Mouse (Mus musculus): ENCODE results near the gene Kl. TPM values are rescaled to one million over a fixed set of nuclear protein-coding genes. Genes with fewer than 3 reads are reported as not detected.

Gene Kl
- total RNA-seq, 2 experiments from 2014 or later = 0.62 to 11.5 TPM

DNA sequence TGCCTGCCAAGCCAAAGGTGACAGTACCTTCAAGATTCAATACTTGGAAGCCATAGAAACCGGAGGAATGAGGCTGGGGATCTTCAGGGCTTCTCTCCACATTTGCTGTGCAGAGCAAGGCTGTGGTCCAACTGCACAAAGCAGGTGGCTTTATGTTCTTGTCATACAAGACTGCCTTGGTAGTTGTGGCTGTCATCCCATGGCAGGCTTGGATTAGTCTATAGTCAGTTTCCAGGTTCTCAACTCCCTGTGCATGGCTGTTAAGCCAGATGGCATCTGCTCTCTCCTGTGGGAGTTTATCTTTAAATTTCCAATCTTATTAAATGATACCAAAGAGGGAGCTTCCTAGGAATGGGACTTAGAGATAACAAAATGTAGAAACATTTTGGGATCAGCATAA lies 9.2 kb downstream of the Kl start:
- no peak for DNase-seq (ENCODE audit: low spot score in 2 of 2)

DNA sequence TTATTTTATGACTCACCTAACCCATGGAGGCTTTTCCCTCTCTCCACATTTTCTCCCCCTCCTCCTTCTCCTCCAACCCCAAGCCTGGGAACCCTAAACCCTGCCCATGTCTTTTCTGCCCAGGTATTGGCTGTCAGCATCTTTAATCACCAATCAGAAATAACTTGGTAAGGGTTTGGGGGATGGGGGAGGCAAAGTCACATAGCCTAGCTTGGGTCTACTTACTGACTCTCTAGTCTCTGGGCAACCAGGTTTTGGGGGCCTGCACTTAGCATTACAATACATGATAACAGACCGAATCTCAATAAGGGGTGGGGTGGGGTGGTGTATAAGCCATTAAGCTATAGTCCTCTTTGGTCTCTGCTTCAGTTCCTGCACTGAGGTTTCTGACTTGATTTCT lies 10.3 kb downstream of the Kl start:
- no peak for DNase-seq (ENCODE audit: low spot score in 2 of 2)

DNA sequence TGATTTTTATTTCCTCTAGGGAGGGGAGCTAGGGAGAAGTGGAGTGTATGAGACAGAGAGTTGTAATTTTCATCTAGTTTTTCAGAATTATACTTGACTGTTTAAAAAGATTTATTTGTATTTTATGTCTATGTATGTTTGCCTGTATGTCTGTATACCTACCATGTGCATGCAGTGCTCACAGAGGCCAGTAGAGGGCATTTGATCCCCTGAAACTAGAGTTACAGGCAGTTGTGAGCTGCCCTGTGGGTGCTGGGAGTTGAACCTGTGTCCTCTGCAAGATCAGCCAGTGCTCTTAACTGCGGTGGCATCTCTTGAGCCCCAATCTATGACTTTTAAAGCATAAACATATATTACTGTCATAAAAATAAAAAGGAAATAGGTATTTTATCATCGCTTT lies 15.5 kb downstream of the Kl start:
- no peak for DNase-seq (ENCODE audit: low spot score in 2 of 2)

DNA sequence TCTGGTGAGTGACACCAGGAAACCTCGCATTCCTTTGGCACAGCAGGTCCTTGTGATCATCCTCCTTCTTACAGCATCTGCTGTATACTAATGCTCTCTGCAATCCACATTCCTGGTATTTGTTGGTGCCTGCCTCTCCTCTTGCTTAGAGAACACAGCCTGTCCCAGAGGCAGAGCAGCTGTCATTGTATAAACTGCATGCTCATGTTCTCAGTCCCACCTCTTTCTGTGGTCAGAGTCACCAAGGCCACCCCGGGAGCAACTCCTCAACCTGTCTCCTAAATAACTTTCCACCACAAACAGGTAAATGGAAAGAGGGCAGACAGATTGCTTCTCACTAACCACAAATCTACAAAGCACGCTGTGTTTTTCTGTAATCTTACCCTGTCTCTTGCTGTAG lies 18.1 kb downstream of the Kl start:
- no peak for DNase-seq (ENCODE audit: low spot score in 2 of 2)

DNA sequence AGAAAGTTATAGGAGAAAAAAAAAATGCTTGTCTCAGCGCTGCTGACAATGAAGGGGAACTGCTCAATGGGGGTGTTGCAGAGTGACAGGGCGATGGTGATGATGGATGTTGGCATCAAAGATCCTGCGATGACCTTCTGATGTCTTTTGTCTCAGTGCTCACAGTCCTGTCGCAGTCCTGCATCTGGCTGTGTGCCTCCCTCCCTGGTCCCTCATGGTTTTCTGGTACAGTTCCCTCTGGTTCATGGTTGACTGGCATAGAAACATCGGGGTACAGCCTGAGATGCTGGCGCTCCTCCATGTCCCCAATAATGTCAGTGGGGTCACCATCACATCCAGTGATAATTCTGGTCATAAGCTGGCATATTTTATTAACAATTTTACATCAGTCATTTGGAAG lies 18.7 kb downstream of the Kl start:
- DNase-seq (ENCODE audit: low spot score in 2 of 2) = no peak

DNA sequence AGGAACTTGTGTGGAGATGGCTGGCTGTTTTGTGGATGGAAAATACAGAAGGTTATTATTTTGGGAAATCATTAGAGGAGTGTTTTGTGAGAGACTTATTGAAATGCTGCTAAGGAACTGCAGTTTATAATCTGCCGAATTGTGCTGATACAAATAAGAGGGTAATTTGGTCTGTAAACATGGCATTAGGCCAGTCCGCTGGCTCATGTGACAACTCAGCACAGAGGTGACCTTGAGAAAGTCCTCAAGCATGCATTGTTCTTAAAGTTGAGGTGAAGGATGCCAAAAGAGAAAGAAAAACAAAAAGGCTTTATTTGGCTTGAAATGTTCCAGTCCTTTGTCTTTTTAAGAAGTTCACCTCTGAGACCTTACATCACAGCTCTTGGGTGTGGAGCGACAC lies 21.8 kb downstream of the Kl start:
- DNase-seq (ENCODE audit: low spot score in 2 of 2) = no peak

DNA sequence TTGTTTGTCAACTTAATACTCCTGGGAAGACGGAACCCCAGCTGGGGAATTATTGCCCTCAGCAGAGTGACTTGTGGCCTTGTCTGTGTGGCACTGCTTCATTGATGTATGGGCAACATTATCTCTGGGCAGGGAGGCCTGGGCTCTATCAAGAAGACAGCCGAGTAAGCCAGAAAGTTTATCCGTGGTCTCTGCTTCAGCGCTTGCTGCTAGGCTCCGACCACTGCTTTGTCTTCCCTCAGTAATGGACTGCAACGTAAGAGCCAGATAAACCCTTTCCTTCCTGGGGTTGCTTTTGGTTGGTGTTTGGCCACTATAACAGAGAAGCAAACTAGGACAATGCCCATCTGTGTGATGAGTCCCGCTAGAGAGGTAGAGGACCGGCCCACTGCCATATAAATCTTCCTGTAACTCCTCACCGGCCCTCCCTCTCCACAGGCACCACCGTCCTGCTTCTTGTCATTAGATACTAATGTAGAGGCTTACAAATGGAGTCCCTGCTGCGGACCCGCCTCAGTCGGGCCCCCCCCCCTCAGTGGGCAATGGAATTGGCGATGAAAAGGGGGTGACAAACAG lies 25.1 kb downstream of the Kl start:
- no peak for DNase-seq (ENCODE audit: low spot score in 2 of 2)

DNA sequence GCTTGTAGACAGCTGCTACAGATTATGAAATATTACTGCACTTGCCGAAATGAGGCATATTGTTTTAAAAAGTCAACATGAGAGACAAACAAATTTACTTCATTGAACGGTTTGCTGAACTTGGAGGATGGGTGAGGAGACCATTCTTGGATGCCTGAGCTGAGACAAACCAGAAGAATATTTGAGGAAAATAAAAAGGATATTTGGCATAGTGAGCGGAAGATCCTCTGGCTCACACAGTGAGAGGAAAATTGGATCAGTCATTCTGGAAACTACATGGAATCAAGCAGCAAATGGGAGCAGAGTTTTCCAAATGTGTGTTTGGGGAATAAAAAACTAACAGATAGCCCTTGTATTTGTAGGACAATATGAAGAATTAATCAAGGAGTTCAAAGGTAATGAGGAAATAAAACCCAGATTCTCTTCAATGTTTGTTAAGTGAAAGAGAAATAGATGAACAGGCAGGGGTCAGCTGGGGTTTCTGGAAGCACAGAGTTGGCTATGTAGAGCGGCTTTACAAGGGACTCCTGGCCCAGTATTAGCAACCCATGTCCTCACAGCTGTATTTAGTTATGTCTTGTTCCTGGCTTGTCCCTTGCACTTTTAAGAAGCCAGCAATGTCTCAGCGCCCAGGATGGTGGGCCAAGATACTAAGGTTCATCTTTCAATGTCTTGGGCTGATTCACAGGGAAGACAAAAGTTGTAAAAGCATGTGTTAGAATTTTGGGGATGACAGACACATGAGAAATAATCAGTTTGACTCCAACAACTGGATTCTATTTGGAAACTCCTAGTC lies 27.1 kb downstream of the Kl start:
- no peak for DNase-seq (ENCODE audit: low spot score in 2 of 2)

DNA sequence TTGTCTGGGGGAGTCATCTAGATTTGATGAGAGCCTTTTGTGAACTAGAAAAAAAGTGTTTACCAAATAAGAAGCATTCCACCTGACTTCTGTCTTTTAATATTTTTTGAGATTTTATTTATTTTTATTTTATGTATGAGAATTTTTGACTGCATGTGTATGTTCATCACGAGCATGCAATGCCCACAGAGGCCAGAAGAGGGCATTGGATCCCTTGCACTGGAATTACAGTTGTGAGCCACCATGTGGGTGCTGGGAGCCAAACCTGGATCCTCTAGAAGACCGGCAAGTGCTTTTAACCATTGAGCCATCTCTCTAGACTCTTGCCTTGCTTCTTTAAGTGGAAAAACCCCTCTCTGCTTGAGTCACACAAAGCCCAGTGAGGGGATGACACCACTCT lies 29.7 kb downstream of the Kl start:
- no peak for DNase-seq (ENCODE audit: low spot score in 2 of 2)

DNA sequence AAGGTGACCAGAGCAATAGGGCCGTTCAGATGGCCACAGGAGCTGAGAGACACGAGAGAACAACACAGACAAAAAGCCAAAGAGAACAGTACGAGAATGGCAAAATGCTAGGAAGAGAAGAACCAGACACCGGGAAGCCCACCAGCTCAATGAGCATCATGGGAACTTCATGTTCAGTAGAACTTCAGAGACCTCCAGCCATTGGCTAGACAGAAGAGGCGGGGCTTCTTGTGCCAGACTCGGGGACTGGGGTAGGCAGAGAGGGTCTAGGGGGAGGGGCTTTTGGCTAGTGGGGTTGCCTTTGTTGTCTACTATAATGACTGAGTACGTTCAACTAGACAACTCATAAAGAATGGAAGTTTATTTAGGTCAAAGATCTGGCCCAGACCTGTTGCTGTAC lies 41.7 kb downstream of the Kl start:
- no peak for DNase-seq (ENCODE audit: low spot score in 2 of 2)

DNA sequence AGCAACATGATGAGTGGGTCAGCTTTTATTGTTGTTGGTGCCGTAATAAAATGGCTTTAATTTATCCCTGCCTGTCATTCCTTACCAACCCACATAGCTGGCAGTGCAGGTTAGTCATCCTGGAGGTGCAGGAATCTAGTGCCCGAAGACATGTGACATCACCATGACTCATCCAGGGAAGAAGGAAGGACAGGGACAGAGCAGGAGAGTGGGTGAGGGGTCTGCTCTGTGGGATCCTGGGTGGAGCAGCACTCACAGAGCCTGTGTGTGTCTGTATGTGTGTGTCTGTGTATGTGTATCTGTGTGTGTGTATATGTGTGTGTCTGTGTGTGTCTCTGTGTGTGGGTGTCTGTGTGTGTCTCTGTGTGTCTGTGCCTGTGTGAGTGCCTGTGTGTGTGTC lies 44.2 kb downstream of the Kl start:
- DNase-seq (ENCODE audit: low spot score in 2 of 2) = no peak

DNA sequence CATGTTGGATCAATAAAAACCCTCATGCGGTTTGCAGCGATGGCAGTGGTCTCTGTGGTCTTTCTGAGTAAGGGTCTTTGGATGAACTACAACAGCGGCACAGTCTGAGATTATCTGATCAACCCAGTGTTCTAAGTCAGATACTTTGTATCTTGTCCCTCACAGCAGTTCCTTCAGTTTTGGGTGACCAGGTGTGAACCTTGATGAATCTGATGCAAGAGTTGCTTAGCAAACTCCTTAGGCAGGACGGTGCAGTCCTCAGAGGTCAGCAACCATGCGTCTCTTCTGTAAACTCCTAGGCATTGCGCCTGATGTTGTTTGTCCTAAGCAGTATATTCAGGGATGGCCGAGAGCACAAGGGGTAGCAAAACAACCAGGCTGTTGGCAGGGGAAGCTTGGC lies 48.7 kb downstream of the Kl start:
- DNase-seq (ENCODE audit: low spot score in 2 of 2) = no peak

DNA sequence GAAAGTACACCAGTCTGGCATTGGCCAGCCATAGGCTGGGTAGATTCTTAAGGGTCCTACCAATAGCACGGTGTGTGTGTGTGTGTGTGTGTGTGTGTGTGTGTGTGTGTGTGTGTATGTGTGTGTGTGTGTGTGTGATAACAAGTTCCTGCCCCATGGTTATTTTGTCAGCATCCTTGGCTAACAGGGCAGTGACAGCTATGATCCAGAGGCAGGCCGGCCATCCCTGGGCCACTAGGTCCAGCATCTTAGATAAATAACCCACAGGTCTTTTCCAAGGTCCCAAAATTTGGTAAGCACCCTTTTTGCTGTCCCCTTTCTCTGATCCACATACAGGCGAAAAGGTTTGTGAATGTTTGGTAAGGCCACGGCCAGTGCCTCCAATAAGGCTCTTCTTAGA lies 49.6 kb downstream of the Kl start:
- DNase-seq (ENCODE audit: low spot score in 2 of 2) = no peak

DNA sequence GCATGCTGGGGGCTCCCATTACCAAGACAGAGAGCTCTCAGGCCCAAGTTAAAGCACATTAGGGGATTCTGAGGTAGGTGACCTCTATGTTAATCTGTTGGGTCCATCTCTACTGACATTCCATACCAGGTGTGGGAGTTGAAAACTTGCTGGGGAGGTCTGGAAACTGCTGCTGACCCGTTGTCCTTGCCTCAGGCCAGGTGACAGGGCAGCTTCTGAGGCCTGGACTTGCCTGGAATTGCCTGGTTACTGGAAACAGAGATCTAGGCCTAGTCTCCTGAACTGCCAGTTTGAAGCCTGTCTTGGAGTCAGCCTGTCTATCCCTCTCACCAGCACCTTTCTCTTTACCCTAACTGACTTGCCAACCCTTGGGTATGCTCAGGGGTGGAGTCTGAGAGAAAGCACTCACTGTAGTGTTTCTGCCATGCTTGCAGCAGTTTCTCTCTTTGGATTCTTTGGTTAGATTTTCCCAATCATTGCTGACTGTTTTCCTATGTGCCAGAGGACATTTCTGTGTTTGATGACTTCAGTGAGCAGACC lies 51.9 kb downstream of the Kl start:
- DNase-seq (ENCODE audit: low spot score in 2 of 2) = no peak

DNA sequence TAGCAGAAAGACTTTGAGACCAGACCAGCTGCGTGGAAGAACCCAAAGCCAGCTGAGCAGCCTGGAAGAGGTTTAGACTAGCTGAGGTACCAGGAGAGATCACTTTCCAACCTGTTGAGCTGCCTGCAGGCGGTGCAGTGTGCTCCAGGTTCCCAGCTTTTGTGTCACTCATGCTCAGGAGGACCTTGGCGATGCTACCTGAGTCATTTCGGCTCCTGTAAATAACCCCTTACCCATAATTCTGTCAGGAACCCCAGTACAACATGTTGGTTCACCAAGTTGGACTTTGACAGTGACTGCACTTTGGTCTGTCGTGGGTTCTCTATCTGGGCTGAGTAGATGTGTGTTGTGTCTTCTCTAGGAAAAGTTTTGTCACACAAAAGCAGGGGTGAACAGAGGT lies 66.0 kb downstream of the Kl start:
- no peak for DNase-seq (ENCODE audit: low spot score in 2 of 2)

DNA sequence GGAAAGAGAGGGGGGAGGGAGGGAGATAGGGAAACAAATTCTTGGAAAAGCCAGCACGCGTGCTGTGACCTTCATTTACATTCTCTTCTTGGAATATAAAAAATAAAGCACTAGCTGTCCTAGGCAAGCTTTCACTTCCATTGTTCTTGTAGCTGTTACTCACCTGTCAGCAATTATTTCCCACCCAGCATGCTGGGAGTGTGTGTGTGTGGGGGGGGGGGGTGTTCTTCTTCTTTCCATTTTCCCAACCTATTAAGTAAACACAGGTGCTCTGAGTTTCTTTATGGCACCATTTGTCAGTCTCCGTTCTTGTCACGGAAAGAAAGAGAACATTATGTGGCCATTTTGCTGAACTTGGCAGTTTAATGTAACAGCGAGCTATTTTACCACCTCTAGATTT lies 66.6 kb downstream of the Kl start:
- DNase-seq (ENCODE audit: low spot score in 2 of 2) = no peak

DNA sequence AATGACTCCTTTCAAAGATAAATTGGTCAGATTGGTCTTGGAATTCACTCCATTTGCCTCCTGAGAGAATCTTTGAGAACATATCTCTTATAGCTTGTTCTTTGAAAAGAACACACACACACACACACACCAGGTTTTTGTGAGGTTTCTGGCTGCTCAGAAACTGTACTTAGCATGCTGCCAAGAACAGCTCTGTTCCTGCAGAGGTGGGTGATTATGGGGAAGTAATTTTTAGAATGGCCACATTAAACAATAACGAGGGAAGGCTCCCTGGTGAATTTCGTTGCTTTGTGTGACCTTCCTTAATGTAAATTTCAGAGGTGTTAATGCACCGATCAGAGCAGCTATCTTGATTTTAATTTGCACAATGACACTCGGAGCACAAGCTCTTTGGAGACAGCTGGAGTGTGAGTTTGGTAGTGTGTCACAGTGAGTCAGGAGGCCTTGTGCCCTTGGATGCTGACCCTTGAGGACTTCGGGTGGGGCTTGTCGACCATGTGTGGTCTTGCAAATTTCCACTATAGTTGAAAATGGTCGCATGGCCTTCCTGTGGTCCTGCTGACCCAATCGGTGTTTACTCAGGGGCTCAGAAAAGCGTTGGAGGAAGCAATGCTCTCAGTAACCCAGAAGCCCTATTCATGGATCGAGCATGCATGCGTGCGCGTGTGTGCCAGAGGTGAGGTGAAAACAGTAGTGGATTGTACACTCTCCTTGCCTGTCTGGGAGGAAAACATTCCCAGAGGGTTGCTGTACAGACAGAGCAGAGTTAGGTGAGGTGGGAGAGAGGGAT lies 67.8 kb downstream of the Kl start:
- no peak for DNase-seq (ENCODE audit: low spot score in 2 of 2)

DNA sequence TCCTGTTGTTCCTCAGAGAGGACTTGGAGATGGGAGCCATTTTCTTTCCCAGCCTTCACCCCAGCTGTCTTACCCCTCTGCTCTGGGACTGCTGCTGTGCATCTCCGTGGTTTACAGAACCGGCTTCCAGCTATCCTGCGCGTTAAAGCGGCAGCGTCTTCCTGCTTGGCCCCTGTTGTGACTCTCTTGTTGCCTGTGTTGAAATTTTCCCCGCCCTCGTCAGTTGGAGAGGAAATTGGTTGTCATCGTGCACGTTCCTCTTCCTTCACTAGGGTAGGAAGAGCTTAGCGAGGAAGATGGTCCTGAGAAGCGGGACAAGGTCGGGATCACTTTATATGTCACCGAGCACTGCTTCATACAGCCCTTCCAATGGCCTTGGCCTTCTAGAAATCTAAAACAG lies 68.4 kb downstream of the Kl start:
- no peak for DNase-seq (ENCODE audit: low spot score in 2 of 2)

DNA sequence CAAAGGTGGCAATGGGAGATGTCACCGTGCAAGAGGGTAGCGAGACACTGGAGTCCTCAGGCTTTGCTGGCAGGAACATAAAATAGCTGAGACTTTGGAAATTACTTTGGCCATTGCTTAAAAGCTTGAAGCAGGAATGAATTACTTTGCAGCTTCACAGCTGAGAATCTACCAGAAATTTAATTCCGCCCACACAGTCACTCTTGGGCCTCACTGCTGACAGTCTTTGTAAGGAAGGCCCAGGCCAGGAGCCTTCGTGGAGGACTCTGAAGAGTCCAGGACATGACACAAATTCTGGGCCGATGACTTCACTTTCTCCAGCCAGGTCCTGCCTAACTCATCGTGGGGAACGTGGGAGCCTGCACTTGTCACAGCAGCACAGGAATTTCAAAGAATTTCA lies 69.6 kb downstream of the Kl start:
- no peak for DNase-seq (ENCODE audit: low spot score in 2 of 2)

DNA sequence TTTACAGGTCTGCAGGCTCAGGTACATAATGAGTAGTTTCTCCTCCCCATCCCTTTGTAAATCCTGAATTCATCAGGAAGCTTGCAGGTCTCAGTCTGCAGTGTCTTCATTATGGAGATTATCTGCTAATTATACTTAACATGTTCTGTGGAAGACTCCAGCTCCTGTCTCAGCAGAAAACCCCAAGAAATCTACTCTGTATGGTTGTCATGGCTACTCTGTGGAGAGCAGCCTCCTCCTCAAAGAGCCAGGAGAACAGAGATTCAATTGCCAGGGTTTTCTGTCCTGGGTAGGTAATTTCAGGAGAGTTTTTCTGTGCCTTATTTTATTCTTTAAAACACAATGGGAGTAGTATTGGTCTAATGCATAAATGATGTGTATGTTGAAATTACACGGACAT lies 70.5 kb downstream of the Kl start:
- no peak for DNase-seq (ENCODE audit: low spot score in 2 of 2)

DNA sequence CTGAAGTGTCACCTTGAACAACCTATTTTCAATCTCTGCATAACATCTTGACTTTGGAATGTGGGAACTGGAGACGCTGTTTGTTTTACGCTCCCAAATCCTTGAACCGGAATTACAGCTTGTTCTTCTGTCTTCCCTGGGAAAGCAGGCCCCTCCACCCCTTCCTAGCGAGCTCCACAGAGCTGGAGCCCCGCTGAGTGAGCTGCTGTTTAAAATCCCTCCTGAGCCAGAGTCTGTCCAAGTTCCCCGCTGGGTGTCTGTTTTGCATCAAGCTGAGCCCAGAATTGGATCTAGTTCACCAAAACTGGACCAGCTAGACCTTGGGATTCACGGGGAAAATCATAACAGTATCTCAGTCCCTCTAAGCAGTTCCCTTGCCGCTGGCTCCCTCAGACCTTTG lies 71.1 kb downstream of the Kl start:
- no peak for DNase-seq (ENCODE audit: low spot score in 2 of 2)

DNA sequence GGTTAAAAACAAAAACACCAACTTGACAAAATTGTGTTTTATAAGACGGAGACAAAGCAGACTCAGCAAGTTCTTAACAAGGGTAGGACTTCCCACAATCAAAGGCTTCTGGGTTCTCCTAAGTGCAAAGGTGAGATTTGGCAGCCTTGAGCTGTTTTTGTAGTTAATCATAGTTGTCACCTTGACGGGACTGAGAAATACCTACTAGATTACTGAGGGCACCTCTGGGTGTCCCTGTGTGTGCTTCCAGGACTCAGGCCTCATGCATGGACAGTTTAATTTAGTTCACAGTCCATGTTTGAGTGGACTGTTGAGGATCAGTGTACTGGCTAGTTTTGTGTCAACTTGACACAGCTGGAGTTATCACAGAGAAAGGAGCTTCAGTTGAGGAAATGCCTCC lies 72.1 kb downstream of the Kl start:
- DNase-seq (ENCODE audit: low spot score in 2 of 2) = no peak
